Mouse (Mus musculus) adrenal gland, postnatal 4 days (tissue): Measurements from ENCODE around the gene Tfec. TPM values are rescaled to one million over a fixed set of nuclear protein-coding genes. Genes with fewer than 3 reads are reported as not detected.

Experiments used
- DNase-seq, 2 experiments: peaks; one replicate each; pipeline ENCODE4 v3.0.0; 2021 to 2022; ENCODE audit warnings: low spot score in 2 of 2, mixed read lengths in 2 of 2
- long read RNA-seq, 2 experiments: library from polyadenylated mRNA; stranded (forward); transcript quantifications; one replicate each; pipeline ENCODE4 v2.0.0; 2021
- total RNA-seq, 2 experiments: library from RNA; stranded (reverse); gene quantifications; 2 replicates each; pipeline ENCODE4 v1.2.3; 2021

Tfec gene
- 1 to 10 TPM; 1.3 to 1.6 TPM for total RNA-seq
- long read RNA-seq, experiment 1, partial matches to known transcripts = 0 of 1 reads
- long read RNA-seq, experiment 1, other reads (novel, unspliced or antisense) = 1 of 1 reads
- long read RNA-seq, experiment 2, partial matches to known transcripts = 0 of 2 reads
- long read RNA-seq, experiment 2, other reads (novel, unspliced or antisense) = 2 of 2 reads

DNA sequence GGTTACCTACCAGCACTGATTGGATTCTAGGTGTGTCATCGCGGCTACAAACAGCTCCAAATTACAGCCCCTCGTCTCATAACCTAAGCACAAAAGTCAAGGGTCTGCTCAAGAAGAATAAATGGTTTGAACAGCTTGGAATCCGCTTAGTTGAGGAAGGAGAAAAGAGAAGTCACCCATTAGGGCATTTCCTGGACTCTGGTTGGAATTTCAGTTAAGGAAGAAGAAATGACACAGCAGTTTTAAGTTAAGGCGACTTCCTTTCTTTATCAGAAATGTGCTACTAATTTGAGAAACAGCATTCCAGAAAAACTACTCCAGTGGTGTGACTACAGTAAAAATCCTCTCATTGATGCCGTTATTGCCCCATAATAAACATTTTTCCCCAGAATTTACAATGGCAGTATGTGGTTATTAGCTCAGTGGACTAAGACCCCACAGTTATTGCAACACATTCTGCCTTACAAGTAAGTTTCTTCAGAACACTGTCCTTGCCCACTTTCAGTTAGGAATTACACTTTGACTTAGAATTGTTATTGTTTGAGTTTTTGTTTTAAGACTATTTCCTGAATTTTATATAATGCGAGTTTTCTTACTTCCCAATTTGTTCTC, at the start of gene Tfec:
Gene Tfec (minus strand): TSS at position 191 of the 612 bp plus-strand sequence.
- no peak for DNase-seq

DNA sequence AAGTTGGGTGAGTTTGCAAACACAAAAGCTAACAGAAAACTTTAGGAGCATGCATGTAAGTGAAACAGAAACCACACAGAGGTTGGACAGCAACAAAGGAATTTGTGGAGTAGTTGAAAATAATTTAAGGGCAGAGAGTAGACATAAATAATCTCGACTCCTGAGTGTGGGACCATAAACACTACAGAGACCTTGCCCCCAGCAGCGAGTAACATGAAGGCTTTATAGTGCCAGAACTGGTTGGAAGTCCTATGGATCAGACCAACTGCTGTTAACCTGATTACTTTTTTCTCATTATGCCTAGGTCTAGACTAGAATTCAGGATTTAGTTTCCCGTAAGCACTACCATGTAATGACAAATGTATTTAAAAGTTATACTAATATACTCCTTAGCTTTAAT, 49.6 kb upstream of the Tfec start:
- DNase-seq = no peak

- DNase-seq = no peak
Observed at GRCm38 (mm10) chr6:16943513-16943912, 45.3 kb upstream of the Tfec start.

DNA sequence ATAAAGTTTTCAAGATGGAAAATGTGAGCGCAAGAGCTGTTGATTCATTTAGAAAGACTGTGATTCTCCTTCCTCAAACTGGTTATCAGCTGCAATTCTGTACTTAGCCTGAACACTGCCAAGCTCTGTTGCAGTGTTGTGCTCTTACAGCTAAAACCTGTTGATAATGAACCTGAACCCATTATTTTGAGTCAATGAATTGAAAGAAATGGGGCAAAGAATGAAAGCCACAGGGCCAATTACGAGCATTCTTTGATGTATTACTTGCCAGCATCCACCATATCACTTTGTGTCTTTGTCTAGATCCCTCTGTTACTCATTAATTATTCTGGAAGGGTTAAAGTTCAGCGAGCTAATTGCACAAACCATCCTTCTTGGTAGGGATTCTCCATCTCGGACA, 44.2 kb upstream of the Tfec start:
- DNase-seq = no peak

DNA sequence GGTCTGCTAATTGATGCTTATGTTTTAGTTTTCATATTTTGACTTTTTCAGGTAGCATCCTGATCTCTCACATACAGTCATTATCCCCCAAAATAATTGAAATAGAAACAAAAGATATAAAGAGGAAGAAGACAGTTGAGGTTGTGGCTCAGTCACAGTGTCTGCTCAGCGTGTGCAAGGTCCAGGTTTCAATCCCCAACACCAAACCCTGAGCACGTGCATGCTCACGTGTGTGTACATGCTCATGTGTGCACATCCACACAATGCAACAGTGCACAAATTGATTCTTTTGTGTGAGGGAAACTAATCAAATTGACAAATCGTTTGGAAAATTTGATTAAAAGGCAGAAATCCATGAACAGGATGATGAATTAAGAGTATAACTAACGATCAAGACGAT, 32.8 kb upstream of the Tfec start:
- DNase-seq = no peak

DNA sequence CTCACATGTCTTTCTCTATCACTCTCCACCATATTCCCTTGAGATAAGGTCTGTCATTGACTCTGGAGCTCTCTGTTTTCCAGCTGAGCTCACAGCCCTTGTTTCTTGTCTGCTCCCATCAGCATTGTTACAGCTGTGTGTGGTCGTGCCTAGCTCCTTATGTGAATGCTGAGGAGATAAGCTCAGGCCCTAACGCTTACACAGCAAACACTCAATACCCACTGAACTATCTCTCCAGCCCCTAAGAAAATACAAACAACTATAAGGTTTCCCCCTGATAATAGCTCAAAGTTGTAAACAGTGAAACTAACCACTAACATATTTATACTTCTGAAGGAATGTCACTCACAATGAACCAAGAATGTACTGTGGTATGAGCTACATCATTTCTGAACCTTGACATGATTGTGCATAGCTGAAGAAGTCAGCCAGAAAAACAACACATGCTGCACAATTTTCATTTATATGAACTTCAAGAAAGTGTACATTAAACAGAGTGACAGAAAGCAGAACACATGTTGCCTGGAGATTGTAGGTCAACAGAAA, 21.9 kb upstream of the Tfec start:
- DNase-seq = no peak

DNA sequence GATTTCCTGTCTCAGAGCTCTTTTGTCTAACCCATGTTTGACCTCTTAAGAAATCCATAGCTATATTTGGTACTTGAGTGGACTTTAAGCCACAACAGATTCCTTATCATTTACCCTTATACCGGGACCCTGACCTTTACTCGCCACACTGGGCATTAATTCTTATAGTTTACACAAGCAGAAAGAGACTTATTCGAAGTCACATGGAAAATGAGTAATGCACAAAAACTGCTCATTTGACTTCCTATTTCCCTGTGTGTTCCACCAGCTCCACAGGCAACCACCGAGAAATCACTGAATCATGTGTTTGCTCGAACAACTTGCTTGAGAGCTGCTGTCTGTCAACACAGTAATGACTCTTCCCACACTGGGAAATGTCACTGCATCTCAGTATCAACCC, 6.4 kb downstream of the Tfec start:
- no peak for DNase-seq

DNA sequence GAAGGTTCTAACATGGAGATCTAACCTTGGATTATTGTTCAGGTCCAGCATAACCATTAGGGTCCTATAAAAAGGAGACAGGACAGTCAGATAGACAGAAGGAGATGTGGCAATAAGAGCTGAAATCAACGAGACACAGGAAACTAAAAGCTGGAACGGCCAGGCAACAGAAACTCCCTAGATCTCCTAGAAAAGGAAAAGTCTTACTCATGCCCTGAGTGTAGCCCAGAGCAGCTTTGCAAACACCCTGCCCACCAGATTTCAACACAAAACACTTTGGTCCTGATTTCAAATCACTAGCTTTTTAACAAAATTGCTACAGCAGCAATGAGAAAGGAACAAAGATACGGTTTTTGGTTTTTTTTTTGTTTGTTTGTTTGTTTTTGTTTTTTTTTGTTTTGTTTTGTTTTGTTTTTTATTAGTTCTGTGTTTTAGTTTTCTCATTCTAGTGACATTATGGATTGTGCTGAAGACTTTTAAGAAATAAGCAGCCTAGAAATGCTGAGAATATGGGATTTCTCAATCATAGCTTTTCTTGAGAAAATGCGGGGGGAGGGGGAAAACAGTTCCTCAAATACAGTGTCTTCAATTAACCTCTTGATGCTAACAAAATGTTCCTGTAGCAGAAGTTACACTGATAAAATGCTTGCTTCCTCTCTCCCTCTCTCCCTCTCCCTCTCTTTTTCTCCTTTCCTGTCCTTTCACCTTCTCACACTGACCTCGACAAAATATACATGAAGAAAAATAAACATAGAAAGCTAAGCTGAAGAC, 14.5 kb downstream of the Tfec start:
- no peak for DNase-seq

- no peak for DNase-seq
Observed at GRCm38 (mm10) chr6:16874021-16874542, 24.2 kb downstream of the Tfec start.

- no peak for DNase-seq
Observed at GRCm38 (mm10) chr6:16870067-16870466, 28.2 kb downstream of the Tfec start.

GRCm38 (mm10) chr6:16868314-16868713, 29.9 kb downstream of the Tfec start:
- DNase-seq = no peak

- DNase-seq = no peak
Observed at GRCm38 (mm10) chr6:16862753-16863508, 35.3 kb downstream of the Tfec start.

DNA sequence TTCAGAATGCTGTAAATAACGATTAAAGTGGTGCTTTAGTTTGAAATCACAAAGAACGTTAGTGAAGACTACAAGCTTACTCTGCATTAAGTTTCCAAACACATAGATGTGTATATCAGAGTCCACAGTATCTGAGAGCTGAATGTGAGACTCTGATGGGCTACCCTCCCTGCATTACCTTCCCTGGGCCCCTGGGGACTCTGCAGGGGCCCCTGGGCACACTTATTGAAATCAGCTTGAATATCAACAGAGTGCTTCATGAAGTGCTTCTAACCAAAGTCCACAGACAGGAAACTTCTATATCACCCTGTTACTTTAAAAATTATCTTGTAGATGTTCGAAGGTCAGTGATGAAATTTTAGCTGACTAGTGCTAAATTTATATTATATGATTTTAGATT, 36.2 kb downstream of the Tfec start:
- DNase-seq = no peak

- DNase-seq = no peak
Observed at GRCm38 (mm10) chr6:16855879-16856545, 42.2 kb downstream of the Tfec start.

GRCm38 (mm10) chr6:16854977-16855376, 43.3 kb downstream of the Tfec start:
- DNase-seq = no peak

- no peak for DNase-seq
Observed at GRCm38 (mm10) chr6:16846521-16846920, 51.7 kb downstream of the Tfec start.

DNA sequence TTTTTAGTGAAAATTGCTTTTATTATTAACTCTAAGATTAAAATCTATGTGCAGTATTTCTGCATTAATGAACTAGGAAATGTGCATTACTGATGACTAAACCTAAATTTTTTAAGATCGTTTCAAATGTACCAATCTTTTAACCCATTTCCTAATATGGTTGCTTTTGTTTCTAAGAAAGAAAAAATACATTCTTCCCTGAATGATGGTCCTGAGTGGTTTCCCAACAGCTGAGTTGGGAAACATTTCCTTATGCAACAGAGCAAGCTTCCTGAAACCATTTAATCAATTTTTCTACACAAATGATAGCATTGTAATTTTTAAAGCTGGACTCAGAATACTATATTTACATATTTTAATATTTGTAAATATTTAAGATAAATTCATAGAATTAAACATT, 62.6 kb downstream of the Tfec start:
- no peak for DNase-seq

- DNase-seq = no peak
Observed at GRCm38 (mm10) chr6:16828304-16828703, 69.9 kb downstream of the Tfec start.

DNA sequence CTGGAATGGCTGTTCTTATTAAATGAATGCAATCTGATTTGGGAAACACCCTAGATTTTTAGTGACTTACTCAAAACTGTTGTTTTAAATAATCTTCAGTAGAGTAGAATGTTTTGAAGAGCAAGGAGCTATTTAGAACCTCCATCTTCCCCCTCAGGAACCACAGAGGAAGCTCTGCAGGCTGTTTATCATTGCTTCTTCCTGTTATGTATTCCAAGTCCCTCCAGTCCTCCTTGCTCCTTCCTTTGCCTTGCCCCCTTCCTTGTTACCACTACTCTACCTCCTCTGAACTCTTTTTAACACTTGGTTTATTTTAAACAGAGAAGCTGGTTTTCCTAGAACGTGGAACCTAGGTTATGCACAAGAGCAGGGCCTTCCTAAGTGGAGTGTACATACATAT, 76.3 kb downstream of the Tfec start:
- no peak for DNase-seq

GRCm38 (mm10) chr6:16806302-16806701, 91.9 kb downstream of the Tfec start:
- no peak for DNase-seq

DNA sequence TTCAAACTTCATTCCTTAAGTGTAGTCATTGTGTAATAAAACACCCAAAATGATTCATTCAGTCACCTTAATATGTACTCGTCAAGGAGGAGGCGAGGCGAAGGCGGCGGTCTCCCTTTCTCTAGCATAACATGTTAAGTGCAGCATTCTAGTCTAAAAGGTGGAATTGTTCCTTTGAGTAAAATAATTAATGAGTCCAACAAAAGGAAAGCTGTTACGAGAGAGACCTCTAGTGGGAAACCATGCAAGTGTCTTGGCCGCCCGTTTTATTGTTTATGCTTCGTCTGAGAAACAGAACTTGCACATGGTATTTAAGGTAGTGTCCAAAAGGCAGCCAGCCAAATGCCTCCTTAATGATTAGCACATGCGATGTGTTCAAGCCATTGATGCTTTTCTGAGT, 100.6 kb downstream of the Tfec start:
- DNase-seq = no peak
